Mouse (Mus musculus) erythroid progenitor cell, adult 5-6 weeks (primary cell): ENCODE data around the gene Nfyc. TPM values are rescaled to one million over a fixed set of nuclear protein-coding genes. Genes with fewer than 3 reads are reported as not detected.

ENCODE experiments used
- ATAC-seq: replicated peaks from 2 replicates; pipeline ENCODE4 v1.8.0; 2016; ENCODE audit warnings: moderate number of reproducible peaks, mild to moderate bottlenecking, moderate TSS enrichment, inconsistent platforms; ENCODE audit not compliant: poor library complexity, low FRiP score, severe bottlenecking
- total RNA-seq, 2 experiments: library from RNA; stranded (forward) in 1 of 2; stranded (reverse) in 1 of 2; fragments of 150-400 nt in 1 of 2; fragments of 186-747, 209-891 nt in 1 of 2; gene quantifications; 2 replicates each; pipeline versions ENCODE4 v1.2.3 to v1.2.4; 2015 to 2017; ENCODE audit warnings: low replicate concordance in 2 of 2

The Nfyc gene
- total RNA-seq (2015; ENCODE audit: low replicate concordance) (76.4 and 87.2 TPM in 2 replicates), total RNA-seq (2017; ENCODE audit: low replicate concordance) (50.5 and 102 TPM in 2 replicates)

- no peak for ATAC-seq
Measured at GRCm38 (mm10) chr4:120831472-120831871, at the start of gene Nfyc. TSS of gene Nfyc (minus strand) at chr4:120831572.

DNA sequence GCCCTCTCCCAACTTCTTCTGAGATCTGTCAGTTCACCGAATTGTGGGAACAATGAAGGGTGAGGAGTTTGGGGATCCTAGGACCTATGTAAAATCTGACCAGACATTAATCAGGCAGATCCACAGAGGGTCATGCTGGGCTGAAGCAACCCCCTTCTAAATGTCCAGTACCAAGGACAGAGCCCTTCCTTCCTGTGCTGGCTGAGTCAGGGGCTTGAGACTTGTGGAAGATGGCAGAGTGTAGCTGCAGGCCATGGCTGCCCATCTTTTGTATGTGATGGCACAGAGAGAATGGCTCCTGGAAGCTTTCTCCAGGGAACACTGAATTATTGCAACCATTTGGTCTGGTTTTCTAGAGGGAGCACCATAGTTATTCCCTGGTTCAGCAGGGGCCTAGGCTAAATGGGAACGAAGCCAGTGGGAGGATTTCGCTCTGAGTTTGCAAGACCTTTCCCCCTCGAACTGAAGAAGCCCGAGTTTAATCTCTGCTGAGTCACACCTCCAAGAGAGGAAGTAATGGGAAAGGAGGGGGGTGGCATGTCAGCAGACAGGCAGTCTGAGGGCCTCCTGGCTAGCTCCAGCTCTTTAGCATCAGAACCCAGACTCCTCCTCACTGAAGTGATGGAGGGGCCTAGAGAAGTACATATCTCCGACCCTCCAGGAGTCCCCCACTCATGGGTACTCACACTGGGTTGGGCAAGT, 49.5 kb upstream of the Nfyc start:
- no peak for ATAC-seq

- ATAC-seq, result no peak
Measured at GRCm38 (mm10) chr4:120879386-120879785, 48.0 kb upstream of the Nfyc start.

DNA sequence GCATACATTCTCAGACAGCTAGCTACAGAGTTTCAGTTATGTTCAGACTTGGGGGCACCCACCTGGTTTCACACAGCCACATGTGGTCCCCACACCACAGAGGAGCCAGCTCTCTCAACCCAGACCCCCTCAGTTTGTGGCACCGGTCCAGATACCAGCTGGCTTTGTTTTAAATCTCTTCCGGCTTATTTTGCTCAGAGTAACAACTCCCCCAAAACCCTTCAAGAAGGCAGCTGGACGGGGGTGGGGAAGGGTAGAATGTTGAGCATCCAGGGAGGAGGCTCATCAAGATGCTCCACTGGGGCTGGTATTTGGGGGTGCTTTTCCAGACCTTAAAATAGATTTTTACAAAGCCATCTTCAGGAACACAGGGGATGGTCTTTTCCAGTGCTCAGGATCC, 47.4 kb upstream of the Nfyc start:
- no peak for ATAC-seq

- no peak for ATAC-seq
Measured at GRCm38 (mm10) chr4:120875961-120876360, 44.6 kb upstream of the Nfyc start.

DNA sequence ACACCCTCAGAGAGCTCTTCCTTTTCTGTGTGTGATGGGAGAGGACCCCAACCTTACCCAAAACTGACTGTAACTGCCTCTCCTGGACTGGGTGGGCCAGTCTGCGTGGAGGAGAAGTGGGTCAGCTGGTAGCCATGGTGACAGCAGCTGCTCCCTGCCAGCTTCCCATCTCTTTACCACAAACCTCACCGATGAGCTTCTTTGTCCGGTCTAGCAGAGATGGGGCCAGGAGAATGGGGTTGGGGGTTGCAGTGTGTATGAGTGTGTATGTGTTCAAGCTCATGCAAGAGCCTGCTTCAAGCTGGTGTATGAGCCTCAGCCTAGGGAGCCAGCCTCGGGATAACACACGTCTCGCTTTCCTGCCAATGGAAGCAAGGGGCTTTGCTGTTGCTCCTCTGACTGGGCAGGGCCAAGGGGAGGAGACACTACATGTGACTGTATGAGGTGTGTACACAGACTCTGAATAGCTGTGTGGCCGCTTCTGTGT, 38.9 kb upstream of the Nfyc start:
- ATAC-seq, result no peak

DNA sequence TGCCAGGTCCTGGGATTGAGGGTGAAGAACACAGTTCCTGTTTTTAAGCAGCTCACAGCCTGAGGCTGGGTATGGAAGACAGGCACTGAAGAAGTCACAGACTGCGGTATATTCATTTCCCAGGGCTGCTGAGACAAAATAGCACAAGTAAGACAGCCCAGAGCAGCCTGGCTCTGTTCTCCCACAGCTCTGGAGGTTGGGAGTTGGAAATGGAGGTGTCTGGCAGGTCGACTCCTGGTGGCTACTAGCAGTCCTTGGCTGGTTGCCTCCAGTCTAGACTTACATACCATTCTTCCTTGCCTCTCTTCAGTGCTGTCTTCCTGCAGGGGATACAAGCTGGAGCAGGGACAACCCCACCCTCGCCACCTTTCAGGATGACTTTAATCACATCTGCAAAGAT, 37.6 kb upstream of the Nfyc start:
- no peak for ATAC-seq

GRCm38 (mm10) chr4:120868246-120868645, 36.9 kb upstream of the Nfyc start:
- no peak for ATAC-seq

DNA sequence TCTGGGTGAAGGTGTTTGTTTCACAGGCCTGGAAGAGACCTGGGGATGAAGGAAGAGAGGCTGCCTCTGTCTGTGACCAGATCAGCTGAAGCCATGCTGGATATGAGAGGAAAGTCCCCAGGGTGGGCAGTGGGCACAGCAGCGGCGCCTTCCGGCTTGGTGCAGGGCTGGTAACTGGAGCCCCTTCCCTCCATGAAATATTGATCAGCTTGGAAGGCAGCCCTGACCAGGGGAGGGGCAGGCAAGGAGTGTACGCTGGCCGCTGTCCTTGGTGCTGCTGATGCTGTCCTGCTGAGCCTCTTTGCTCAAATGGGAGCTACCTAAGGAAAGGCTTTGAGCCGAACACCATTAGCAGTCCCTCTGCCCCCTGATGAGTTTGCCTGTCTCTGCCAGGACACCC, 34.8 kb upstream of the Nfyc start:
- ATAC-seq, result 0 out of 2 replicates have a peak, but pooled peaks have one; percentile 26

GRCm38 (mm10) chr4:120859865-120860264, 28.5 kb upstream of the Nfyc start:
- ATAC-seq, result no peak

- no peak for ATAC-seq
Measured at GRCm38 (mm10) chr4:120856376-120856775, 25.0 kb upstream of the Nfyc start.

- ATAC-seq, result no peak
Measured at GRCm38 (mm10) chr4:120855360-120856060, 24.1 kb upstream of the Nfyc start.

DNA sequence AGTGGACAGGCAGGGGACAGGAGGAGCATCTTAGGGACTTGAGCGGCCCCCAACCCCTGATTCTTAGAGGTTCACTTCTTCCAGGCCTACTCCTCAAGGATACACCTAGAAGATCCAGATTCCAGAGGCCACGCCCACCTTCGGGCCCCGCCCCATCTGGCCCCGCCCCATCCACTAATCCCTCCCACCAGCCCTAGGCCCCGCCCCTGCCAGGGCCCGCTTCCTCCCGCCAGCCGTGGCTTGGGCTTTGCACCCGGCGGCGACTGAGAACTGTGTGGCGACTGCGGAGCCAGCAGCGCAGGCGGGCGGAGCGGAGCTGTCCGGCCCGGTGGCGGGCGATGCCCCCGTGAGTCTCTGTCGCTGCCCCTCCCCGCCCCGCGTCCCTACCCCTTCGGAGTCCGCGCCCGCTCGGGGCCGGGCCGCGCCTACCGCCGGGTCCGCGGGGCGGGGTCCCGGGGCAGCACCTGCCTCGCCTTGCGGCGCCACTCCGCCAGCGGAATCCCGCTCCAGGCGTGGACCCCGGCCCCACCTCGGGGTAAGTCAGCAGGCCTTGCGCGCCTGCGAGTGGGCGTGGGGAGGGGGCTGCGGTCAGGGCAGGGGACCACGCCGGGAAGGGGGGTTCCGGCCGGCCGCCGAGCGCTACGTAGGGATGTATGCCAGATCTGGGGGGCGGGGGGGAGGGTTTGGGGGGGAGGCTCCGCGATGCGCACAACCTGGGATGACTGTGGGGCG, 23.4 kb upstream of the Nfyc start, which contains the start of gene Rims3:
Rims3 (plus strand) TSS at position 229 of the 732 bp plus-strand sequence.
- ATAC-seq, result peak; percentile 53; the same call in 1 of the 2 replicates

DNA sequence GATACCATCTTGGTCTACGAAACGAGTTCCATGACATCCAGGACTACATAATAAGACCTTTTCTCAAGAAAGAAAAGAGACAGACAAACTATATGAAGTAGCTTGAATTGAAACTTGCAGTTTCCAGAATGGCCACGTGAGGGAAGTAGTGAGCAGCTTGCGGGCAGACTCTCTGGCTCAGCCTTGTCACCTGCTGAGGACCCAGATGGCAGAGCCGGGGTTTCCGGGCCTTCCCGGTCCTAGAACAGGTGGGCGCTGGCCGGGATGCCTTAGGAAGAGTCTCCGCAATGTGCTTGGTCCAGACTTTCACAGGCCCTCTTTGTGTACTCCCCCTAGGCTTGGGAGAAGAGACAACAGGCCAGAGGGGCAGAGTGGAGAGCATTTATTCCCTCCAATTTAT, 19.6 kb upstream of the Nfyc start:
- peak; percentile 79 for ATAC-seq

DNA sequence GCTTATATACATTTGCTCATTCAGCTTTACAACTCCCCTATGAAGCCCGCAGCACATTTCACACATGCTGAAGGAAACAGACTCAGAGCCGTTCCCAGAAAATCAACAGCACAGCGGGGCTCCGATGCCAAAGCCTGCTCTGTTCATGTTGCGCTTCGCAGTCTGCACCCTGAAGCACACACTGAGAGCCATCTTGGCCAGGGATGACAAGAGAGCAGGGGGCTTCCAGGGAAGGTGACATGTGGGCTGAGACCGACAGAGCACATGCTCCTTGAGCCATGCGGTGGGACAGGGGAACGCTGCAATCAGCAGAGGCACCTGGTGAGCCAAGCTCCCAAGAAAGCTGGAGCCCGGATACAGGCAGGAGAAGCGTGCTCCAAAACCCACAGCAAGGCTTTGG, 18.1 kb upstream of the Nfyc start:
- no peak for ATAC-seq

GRCm38 (mm10) chr4:120848909-120849308, 17.5 kb upstream of the Nfyc start:
- no peak for ATAC-seq

DNA sequence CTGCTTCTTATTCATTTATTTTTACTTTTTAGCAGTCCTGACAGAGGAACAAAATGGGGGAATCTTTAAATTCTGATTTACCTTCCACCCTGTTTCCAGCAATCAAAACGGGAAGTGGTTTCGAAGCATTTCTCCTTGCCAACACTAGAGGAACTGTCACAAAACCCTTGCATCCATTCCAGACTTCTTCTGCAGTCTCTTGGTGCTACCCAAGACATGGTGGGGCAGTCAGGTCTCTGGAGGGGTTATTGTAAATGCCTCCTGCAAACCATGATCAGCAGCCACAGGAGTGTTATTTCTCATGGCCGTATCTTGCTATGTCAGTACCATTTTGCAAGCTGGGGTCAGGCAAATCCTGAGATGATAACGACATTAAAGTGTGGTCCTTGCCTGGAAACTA, 13.7 kb upstream of the Nfyc start:
- ATAC-seq, result 0 out of 2 replicates have a peak, but pooled peaks have one; percentile 30

- peak; percentile 82 for ATAC-seq
Measured at GRCm38 (mm10) chr4:120844423-120845082, 13.2 kb upstream of the Nfyc start.

DNA sequence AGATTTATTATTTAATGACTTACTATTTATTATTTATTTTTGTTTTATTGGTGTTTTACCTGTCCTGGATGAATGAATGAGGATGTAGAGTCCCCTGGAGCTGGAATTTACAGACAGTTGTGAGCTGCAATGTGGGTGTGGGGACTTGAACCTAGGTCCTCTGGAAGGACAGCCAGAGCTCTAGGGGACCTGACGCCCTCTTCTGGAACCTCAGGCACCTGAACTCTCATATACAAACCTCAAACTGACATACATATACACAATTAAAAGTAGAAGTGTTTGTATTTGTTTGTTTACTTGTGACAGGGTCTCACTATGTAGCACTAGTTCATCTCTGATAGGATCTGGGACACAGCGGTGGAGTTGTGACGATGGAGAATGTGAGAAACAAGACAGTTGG, 10.0 kb upstream of the Nfyc start:
- ATAC-seq, result no peak

- no peak for ATAC-seq
Measured at GRCm38 (mm10) chr4:120830767-120831166, 605 bp downstream of the Nfyc start.
